Comparison of ENCODE assay signal across 22 mouse cellular contexts in the genomic region with DNA sequence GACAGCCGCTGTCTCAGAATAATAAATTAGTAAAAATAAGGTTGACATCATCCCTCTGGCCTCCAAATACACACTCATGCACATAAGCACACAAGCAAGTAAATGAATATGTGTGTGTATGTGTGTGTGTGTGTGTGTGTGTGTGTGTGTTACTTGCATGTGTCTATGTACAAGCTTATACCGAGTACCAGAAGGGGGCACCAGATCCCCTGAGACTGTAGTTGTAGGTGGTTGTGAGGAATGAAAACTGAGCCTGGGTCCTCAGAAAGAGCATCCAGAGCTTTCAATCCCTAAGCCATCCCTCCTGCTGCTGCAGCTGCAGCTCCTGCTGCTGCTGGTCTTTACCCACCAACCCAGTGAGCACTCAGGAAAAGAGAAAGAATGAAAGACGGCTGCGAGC.
DNase-seq lines count a peak whose midpoint lies in the region; ATAC-seq lines count a peak whose summit lies in the region.
"Had no signal": no experiment of that assay in that cellular context is flagged by ENCODE, and none has a peak within 500 bp of the region (broad histone marks: within the 10 kb centered on the region; RNA-seq: fewer than 3 reads in every experiment).

No protein-coding gene starts in this region.

- H3K9ac ChIP-seq in hindbrain, embryonic 14.5 days, result no peak overlapping the region
- no peak overlapping the region for H3K9ac ChIP-seq in hindbrain, embryonic 12.5 days
- no peak overlapping the region for H3K9ac ChIP-seq in midbrain, embryonic 15.5 days
- no peak overlapping the region for H3K9ac ChIP-seq in midbrain, embryonic 11.5 days (ENCODE audit: low read length)
- H3K9ac ChIP-seq: embryonic facial prominence, embryonic 15.5 days; limb, embryonic 13.5 days; liver, embryonic 14.5 days; neural tube, embryonic 12.5 days had no signal

- no peak overlapping the region for H3K4me3 ChIP-seq in hindbrain, embryonic 14.5 days (replicated peaks; ENCODE audit: low read length)
- no peak overlapping the region for H3K4me3 ChIP-seq in hindbrain, embryonic 12.5 days
- H3K4me3 ChIP-seq in midbrain, embryonic 15.5 days, result no peak overlapping the region
- no peak overlapping the region for H3K4me3 ChIP-seq in midbrain, embryonic 11.5 days (ENCODE audit: low read depth, low read length)
- H3K4me3 ChIP-seq: embryonic facial prominence, embryonic 15.5 days; heart, adult 2 months; limb, embryonic 13.5 days; neural tube, embryonic 12.5 days had no signal

- H3K27me3 ChIP-seq in hindbrain, embryonic 14.5 days (ENCODE audit: control insufficient read depth, insufficient read depth, low read length), result no peaks in the 10 kb centered on the region
- H3K27me3 ChIP-seq in hindbrain, embryonic 12.5 days, result no peaks in the 10 kb centered on the region
- no peaks in the 10 kb centered on the region for H3K27me3 ChIP-seq in midbrain, embryonic 15.5 days (replicated peaks)
- H3K27me3 ChIP-seq in midbrain, embryonic 11.5 days (ENCODE audit: control insufficient read depth, insufficient read depth, low read length), result no peaks in the 10 kb centered on the region
- H3K27me3 ChIP-seq: embryonic facial prominence, embryonic 15.5 days; limb, embryonic 13.5 days; neural tube, embryonic 12.5 days had no signal

- 89% methylated on average over 4 of the region's 4 CpGs for WGBS in hindbrain, embryonic 14.5 days
- 94% methylated on average over 4 of the region's 4 CpGs for WGBS in hindbrain, embryonic 12.5 days
- 85% methylated on average over 4 of the region's 4 CpGs for WGBS in midbrain, embryonic 15.5 days
- 89% methylated on average over 4 of the region's 4 CpGs for WGBS in midbrain, embryonic 11.5 days

- H3K4me2 ChIP-seq in hindbrain, embryonic 14.5 days (replicated peaks), result no peak overlapping the region
- no peak overlapping the region for H3K4me2 ChIP-seq in hindbrain, embryonic 12.5 days (replicated peaks)
- peak overlapping the region; percentile 25; the same call in 1 of the 2 replicates for H3K4me2 ChIP-seq in midbrain, embryonic 15.5 days
- no peak overlapping the region for H3K4me2 ChIP-seq in midbrain, embryonic 11.5 days
- H3K4me2 ChIP-seq: embryonic facial prominence, embryonic 15.5 days; limb, embryonic 13.5 days; neural tube, embryonic 12.5 days had no signal

- peak overlapping the region; percentile 23; the same call in 1 of the 2 replicates for H3K27ac ChIP-seq in hindbrain, embryonic 14.5 days
- H3K27ac ChIP-seq in hindbrain, embryonic 12.5 days, result no peak overlapping the region
- peak overlapping the region; percentile 69 for H3K27ac ChIP-seq in midbrain, embryonic 15.5 days
- H3K27ac ChIP-seq in midbrain, embryonic 11.5 days (ENCODE audit: low read depth, low read length), result no peak overlapping the region
- H3K27ac ChIP-seq: embryonic facial prominence, embryonic 15.5 days; heart, adult 2 months; kidney, postnatal 0 days; limb, embryonic 13.5 days; liver, embryonic 14.5 days; neural tube, embryonic 12.5 days had no signal

- 0 out of 2 replicates have a peak, but pooled peaks have one; percentile 7 for ATAC-seq in hindbrain, embryonic 14.5 days (ENCODE audit: low FRiP score)
- ATAC-seq in hindbrain, embryonic 12.5 days (ENCODE audit: low FRiP score), result no peak
- ATAC-seq in midbrain, embryonic 15.5 days (replicated peaks), result peak; percentile 4; the same call in 1 of the 2 replicates
- ATAC-seq in midbrain, embryonic 11.5 days (ENCODE audit: low FRiP score), result no peak
- ATAC-seq in megakaryocyte-erythroid progenitor cell, adult 5-6 weeks (replicated peaks; ENCODE audit: low FRiP score, low TSS enrichment, poor library complexity, severe bottlenecking), result no peak
- ATAC-seq: lung, postnatal 0 days had no signal

- no peaks in the 10 kb centered on the region for H3K36me3 ChIP-seq in hindbrain, embryonic 14.5 days (replicated peaks; ENCODE audit: control insufficient read depth, insufficient read depth)
- no peaks in the 10 kb centered on the region for H3K36me3 ChIP-seq in hindbrain, embryonic 12.5 days
- no peaks in the 10 kb centered on the region for H3K36me3 ChIP-seq in midbrain, embryonic 15.5 days (replicated peaks)
- no peaks in the 10 kb centered on the region for H3K36me3 ChIP-seq in midbrain, embryonic 11.5 days (ENCODE audit: control insufficient read depth, insufficient read depth, low read length)
- H3K36me3 ChIP-seq: embryonic facial prominence, embryonic 15.5 days; G1E; limb, embryonic 13.5 days; neural tube, embryonic 12.5 days had no signal

- peaks cover 8% of the 10 kb centered on the region; the same call in 1 of the 2 replicates for H3K4me1 ChIP-seq in hindbrain, embryonic 14.5 days (replicated peaks; ENCODE audit: control insufficient read depth, insufficient read depth, low read length)
- no peaks in the 10 kb centered on the region for H3K4me1 ChIP-seq in hindbrain, embryonic 12.5 days
- peaks cover 15% of the 10 kb centered on the region; the same call in 1 of the 2 replicates for H3K4me1 ChIP-seq in midbrain, embryonic 15.5 days
- no peaks in the 10 kb centered on the region; the same call in 1 of the 2 replicates for H3K4me1 ChIP-seq in midbrain, embryonic 11.5 days (ENCODE audit: control insufficient read depth, insufficient read depth, low read length)
- H3K4me1 ChIP-seq: embryonic facial prominence, embryonic 15.5 days; limb, embryonic 13.5 days; neural tube, embryonic 12.5 days had no signal

- H3K9me3 ChIP-seq in hindbrain, embryonic 14.5 days (ENCODE audit: control insufficient read depth, low read length), result no peaks in the 10 kb centered on the region
- no peaks in the 10 kb centered on the region for H3K9me3 ChIP-seq in hindbrain, embryonic 12.5 days (replicated peaks)
- no peaks in the 10 kb centered on the region for H3K9me3 ChIP-seq in midbrain, embryonic 15.5 days
- no peaks in the 10 kb centered on the region for H3K9me3 ChIP-seq in midbrain, embryonic 11.5 days (ENCODE audit: control insufficient read depth, low read length)
- H3K9me3 ChIP-seq: embryonic facial prominence, embryonic 15.5 days; G1E; limb, embryonic 13.5 days; neural tube, embryonic 12.5 days had no signal

- no peak for DNase-seq in hindbrain, embryonic 14.5 days (ENCODE audit: low spot score)
- no peak for DNase-seq in midbrain, embryonic 11.5 days (ENCODE audit: low spot score, missing footprints)
- peak; percentile 4 for DNase-seq in A20 (ENCODE audit: low read depth, low spot score)
- DNase-seq in NIH3T3 (ENCODE audit: low read depth), result peak; percentile 14
- DNase-seq: cerebellum, adult 2 months; cerebellum, postnatal 36 days; heart, adult 2 months; heart, postnatal 4 days; kidney, adult 11 months; layer of hippocampus, postnatal 36 days; thymus, adult 18-20 months; thymus, postnatal 4 days had no signal

Comparison
In these comparisons a context has a peak if more than half of its experiments do, and no peak if none do; other contexts are left out.
1. ATAC-seq: peak in hindbrain, embryonic 14.5 days (single experiment) and midbrain, embryonic 15.5 days (single experiment); none in hindbrain, embryonic 12.5 days (single experiment), midbrain, embryonic 11.5 days (single experiment) and megakaryocyte-erythroid progenitor cell, adult 5-6 weeks (single experiment).
2. H3K27ac ChIP-seq: peak in hindbrain, embryonic 14.5 days (single experiment) and midbrain, embryonic 15.5 days (single experiment); none in hindbrain, embryonic 12.5 days (single experiment) and midbrain, embryonic 11.5 days (single experiment).
3. DNase-seq: peak in A20 (single experiment) and NIH3T3 (single experiment); none in hindbrain, embryonic 14.5 days (single experiment) and midbrain, embryonic 11.5 days (single experiment).